Mouse (Mus musculus) urinary bladder, adult 18-20 months (tissue): ENCODE measurements around the gene Med29.
A peak's percentile ranks its signal among the peaks of the same experiment; 100 is the strongest.
"Not testable (repeated sequence)": the region's sequence is repeated elsewhere in the genome, so short reads cannot be mapped to it uniquely, and the experiment has no call there.

Source experiments
- DNase-seq, 2 experiments: peaks; one replicate each; pipeline ENCODE4 v3.0.0; 2022; ENCODE audit warnings: low spot score in 2 of 2, mixed read lengths in 2 of 2

Med29 gene

GRCm38 (mm10) chr7:28398000-28398399, 5.5 kb upstream of the Med29 start:
- DNase-seq: no peak

- no peak for DNase-seq
Measured at GRCm38 (mm10) chr7:28395425-28395824, 2.9 kb upstream of the Med29 start.

GRCm38 (mm10) chr7:28393272-28393951, 904 bp upstream of the Med29 start:
- no peak for DNase-seq

GRCm38 (mm10) chr7:28390331-28390730, 2.2 kb downstream of the Med29 start:
- DNase-seq: no peak

GRCm38 (mm10) chr7:28387384-28387783, 5.1 kb downstream of the Med29 start:
- DNase-seq: not testable (repeated sequence)

- DNase-seq: not testable (repeated sequence)
Measured at GRCm38 (mm10) chr7:28386877-28387276, 5.6 kb downstream of the Med29 start.

- DNase-seq: peak; percentile 68 to 69
Measured at GRCm38 (mm10) chr7:28386462-28386861, 6.0 kb downstream of the Med29 start.

GRCm38 (mm10) chr7:28386007-28386406, 6.5 kb downstream of the Med29 start:
- no peak for DNase-seq

- DNase-seq: no peak
Measured at GRCm38 (mm10) chr7:28385196-28385595, 7.3 kb downstream of the Med29 start.

- no peak for DNase-seq
Measured at GRCm38 (mm10) chr7:28384162-28384561, 8.3 kb downstream of the Med29 start.

GRCm38 (mm10) chr7:28383606-28384005, 8.9 kb downstream of the Med29 start:
- no peak for DNase-seq

- DNase-seq: peak; percentile 40 to 71
Measured at GRCm38 (mm10) chr7:28382981-28383396, 9.5 kb downstream of the Med29 start.

GRCm38 (mm10) chr7:28382347-28382951, 10.1 kb downstream of the Med29 start:
- DNase-seq: peak in 1 of 2 experiments; percentile 27

GRCm38 (mm10) chr7:28381938-28382337, 10.6 kb downstream of the Med29 start:
- peak; percentile 68 to 85 for DNase-seq

GRCm38 (mm10) chr7:28381017-28381790, 11.3 kb downstream of the Med29 start:
- peak; percentile 75 to 89 for DNase-seq

GRCm38 (mm10) chr7:28380237-28381016, 12.1 kb downstream of the Med29 start, which contains the start of gene Zfp36:
Zfp36 (minus strand) TSS chr7:28380253.
- no peak for DNase-seq

GRCm38 (mm10) chr7:28378769-28379651, 13.5 kb downstream of the Med29 start:
- peak; percentile 94 to 97 for DNase-seq

GRCm38 (mm10) chr7:28378066-28378690, 14.3 kb downstream of the Med29 start:
- DNase-seq: peak; percentile 86

GRCm38 (mm10) chr7:28377190-28378065, 15.1 kb downstream of the Med29 start:
- DNase-seq: peak in 1 of 2 experiments; percentile 37
